Mouse (Mus musculus): ENCODE measurements around the gene Homer2. TPM values are rescaled to one million over a fixed set of nuclear protein-coding genes. Genes with fewer than 3 reads are reported as not detected.

The Homer2 gene
- total RNA-seq, 2 experiments from 2014 or later = 25.5 to 34.3 TPM

DNA sequence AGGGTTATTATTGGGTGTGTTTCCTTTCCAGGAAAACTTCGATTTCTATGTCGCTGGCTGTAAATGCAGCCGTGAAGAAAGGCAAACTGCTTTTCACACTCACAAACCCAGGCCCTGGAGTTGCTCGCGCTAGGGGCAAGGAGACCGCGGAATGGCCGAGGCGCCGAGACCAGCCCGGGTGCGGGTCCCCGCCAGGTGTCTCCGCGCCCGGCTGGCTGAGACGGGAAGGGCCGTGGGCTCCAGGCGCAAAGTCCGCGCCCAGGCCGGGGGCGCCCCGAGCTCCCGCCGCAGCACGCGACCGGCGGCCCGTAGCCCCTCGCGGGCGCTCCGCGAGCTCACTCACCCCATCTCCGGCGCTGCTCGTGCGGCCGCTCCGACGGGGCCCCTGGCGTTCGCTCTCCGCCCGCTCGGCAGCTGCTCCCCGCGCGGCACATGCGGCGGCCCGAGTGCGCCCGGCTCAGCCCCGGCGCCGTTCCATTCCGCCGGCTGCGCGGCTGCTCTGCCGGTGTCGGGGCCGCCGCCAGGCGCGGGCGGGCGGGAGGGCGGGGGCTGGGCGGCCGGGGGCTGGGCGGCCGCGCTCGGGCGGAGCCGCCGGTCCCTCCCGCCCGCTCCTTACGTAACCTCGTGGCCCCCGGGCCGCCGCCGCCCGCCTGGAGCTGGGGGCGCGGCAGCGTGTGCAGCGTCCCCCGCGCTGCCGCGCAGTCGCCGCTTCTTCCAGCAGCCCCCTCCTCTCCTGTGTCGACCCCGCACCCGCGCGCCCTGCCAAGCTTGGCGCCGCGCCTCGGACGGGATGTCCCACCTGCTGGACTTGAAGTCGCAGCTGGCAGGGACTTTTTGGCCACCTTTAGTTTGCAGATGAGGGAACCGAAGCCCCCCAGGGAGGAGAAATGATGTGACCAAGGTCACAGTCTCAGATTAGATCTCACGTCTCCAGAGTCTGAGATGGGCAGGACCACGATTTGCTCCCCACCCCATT is 623 bp downstream of the Homer2 start:
- DNase-seq = peak; percentile 49
- intact Hi-C loops (cut with DNase I; ENCODE audit: low total_unique reads) = no loop called here

GRCm38 (mm10) chr7:81706027-81706415 is 1.3 kb downstream of the Homer2 start:
- intact Hi-C loops (cut with DNase I; ENCODE audit: low total_unique reads) = no loop called here
- no peak for DNase-seq

DNA sequence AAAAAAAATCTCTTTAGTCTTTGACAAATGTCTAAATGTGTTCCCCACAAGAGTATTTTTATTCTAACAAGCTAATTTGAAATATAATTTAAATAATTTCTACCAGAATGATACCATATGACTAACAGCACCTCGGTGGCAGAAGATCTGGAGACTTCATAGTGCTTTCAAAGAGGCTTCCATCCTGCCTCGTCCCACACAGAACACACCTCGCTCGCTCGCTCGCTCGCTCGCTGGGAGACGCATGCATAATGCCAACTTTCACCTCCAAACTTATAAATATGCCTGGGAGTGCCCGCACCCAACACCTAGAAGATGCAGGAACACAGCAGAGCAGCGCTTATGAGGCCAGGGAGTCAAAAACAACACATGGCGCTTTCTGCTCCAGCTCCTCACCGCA is 9.0 kb downstream of the Homer2 start:
- intact Hi-C loops (cut with DNase I; ENCODE audit: low total_unique reads) = loop anchor here (10.0 kb wide), 1 partner anchor 74 kb away; no protein-coding TSS in a partner anchor

GRCm38 (mm10) chr7:81697954-81698353 is 9.4 kb downstream of the Homer2 start:
- DNase-seq = no peak
- intact Hi-C loops (cut with DNase I; ENCODE audit: low total_unique reads) = loop anchor here (10.0 kb wide), 1 partner anchor 73 kb away; no protein-coding TSS in a partner anchor

More for the DNA sequence above, 9.0 kb downstream of the Homer2 start:
- no peak for DNase-seq

GRCm38 (mm10) chr7:81695763-81696533 is 11.4 kb downstream of the Homer2 start:
- intact Hi-C loops (cut with DNase I; ENCODE audit: low total_unique reads) = loop anchor here (10.0 kb wide), 1 partner anchor 71 kb away; no protein-coding TSS in a partner anchor
- DNase-seq = no peak

- intact Hi-C loops (cut with DNase I; ENCODE audit: low total_unique reads) = loop anchor here (10.0 kb wide), 1 partner anchor 66 kb away; no protein-coding TSS in a partner anchor
- no peak for DNase-seq
These were observed 16.3 kb downstream of the Homer2 start for GRCm38 (mm10) chr7:81691067-81691466.

DNA sequence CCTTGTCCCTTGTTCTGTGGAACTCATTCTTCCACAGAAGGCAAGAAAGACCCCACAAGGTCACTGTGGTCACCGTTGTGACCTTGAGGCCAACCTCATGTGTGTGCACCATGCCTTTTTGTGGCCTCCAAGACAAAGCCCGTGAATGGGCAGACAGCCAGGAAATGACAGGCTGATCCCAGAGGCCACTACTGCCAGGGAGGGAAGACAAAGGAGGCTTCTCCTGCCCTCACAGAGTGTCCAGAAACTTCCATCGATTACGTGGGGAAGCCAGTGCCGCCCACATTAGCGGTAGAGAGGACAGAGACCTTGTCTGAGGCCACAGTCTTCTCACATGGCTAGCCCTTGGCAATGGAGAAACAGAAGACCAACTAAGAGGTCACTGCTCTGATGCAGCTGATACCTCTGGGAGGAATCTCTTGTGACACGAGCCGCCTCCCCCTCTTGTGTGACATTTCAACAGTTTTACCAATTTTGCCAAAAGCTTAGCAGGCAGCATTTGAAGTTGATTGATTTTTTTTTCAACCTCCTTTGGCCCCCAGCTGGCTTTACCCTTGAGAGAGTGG is 18.1 kb downstream of the Homer2 start:
- DNase-seq = no peak
- intact Hi-C loops (cut with DNase I; ENCODE audit: low total_unique reads) = no loop called here

DNA sequence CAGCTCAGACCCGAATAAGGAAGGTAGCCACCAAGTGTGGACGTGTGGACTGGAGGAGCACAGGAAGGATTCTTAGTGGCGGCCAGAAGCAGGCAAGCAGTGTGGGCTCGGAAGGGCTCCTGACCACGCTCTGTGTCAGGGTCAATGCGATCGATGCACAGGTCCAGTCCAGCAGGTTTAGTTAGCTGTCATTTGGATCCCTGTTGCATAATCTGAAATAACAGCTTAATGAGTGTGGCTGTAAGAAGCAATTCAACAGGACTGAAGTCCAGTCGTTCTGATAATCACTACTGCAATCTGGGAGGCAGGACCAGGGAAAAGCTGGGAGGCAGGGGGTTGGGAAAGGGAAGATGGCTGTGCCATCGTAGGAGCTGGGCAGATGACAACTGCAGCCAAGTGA is 18.9 kb downstream of the Homer2 start:
- no peak for DNase-seq
- intact Hi-C loops (cut with DNase I; ENCODE audit: low total_unique reads) = no loop called here

GRCm38 (mm10) chr7:81687684-81688316 is 19.5 kb downstream of the Homer2 start:
- intact Hi-C loops (cut with DNase I; ENCODE audit: low total_unique reads) = no loop called here
- no peak for DNase-seq

- intact Hi-C loops (cut with DNase I; ENCODE audit: low total_unique reads) = no loop called here
- DNase-seq = peak; percentile 36
These were observed 22.0 kb downstream of the Homer2 start for GRCm38 (mm10) chr7:81685375-81685774.

DNA sequence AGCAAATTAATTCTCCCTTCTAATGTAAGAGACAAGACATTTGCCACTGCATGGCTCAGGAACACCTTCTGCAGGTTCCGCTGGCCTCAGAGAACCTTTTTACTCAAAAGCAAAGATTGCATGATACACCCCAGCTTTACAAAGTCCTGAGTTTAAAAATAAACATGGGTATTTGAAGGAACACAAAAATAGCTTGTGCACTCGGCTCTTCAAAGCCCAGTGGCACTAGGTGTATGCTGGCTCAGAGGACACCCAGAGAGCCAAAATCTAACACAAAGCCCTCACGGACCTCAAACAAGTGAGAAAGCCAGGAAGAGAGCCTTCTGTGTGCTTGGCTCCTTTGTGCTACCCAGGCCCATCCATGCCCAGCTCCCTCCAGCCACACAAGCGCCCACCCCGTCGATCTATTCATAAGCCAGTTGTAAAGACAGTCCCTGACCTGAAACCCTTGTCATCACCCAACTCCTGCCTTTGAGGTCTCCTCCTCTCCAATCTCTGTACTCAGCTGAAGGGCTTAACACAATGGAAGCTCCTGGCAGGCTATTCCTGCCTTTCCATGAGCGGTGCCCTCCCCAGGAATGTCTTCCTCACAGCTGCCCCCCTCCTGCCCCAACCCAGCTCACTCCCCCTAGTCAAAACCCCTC is 23.4 kb downstream of the Homer2 start:
- DNase-seq = no peak
- intact Hi-C loops (cut with DNase I; ENCODE audit: low total_unique reads) = no loop called here

GRCm38 (mm10) chr7:81681386-81681785 is 25.9 kb downstream of the Homer2 start:
- DNase-seq = no peak
- intact Hi-C loops (cut with DNase I; ENCODE audit: low total_unique reads) = no loop called here

DNA sequence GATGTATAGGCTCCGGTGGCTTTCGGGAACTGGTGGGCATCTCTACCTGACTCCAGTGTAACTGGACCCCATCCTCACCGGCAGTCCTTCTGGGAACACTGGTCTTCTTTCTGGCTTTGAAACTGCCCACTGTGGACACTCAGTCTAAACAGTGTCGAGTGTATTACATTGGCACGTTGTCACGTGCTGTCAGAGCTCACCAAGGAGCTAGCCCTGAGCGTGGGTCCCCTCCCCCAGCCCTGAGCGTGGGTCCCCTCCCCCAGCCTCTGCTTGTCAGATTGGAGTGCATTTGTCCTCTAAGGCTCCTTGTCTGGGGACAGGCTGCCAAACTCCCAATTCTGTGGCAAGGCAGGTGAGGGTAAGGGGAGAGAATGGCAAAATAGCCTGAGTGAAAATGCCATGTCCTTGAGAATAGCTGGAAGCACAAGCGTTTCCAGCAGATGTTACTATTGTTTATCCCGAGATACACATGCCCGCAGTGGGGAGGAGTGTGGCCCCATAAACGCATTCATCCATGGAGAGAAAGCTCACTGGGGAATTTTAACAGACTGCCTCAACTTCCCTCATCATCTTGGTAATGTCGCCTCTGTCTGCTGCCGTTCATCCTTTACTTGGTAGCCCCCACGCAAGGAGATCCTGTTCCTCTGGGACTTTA is 33.8 kb downstream of the Homer2 start:
- intact Hi-C loops (cut with DNase I; ENCODE audit: low total_unique reads) = no loop called here
- DNase-seq = no peak

DNA sequence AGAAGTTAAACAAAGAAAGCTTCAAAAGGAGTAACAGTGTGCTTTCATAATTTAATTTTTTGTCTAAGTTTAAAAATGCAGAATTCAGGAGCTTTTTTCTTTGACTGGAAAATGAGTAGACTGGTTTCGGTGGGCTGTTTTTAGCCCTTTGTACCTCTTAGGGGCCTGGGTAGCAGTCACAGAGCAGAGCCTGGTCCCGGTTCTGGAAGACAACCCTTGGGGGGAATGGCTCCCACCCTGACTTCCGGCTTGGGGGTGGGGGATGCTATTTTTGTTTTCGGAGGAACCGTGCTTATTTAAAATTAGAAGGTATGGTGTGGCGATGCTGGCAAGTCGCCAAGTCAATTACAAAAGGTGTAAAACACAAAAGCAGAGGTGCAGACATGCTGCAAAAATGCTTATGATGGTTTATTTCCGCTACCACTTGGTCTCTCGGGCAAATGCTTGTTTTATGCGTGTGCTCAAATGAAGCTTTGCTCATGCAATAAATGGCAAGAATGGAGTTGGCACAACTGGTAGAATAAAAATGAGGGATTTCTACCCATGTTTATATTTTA is 34.5 kb downstream of the Homer2 start:
- intact Hi-C loops (cut with DNase I; ENCODE audit: low total_unique reads) = no loop called here
- no peak for DNase-seq

GRCm38 (mm10) chr7:81667156-81667555 is 40.2 kb downstream of the Homer2 start:
- DNase-seq = no peak
- intact Hi-C loops (cut with DNase I; ENCODE audit: low total_unique reads) = no loop called here

DNA sequence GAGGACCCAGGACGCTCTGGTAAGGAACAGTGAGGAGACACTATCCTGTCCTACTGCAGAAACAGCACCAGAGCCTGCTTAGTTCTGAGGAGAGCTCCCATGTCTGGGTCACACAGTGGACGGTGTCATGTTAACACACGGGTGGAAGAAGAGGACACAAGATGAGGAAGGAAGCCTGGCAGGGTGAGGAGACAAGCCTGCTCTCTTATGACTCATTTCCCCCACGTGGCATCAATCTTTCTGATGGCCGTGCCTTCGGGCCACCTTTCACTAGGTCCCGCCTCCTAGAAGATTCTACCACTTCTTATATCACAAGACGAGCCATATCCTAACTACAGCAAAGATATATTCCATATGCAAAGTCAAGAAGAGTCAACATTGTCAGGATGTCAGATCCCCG is 40.7 kb downstream of the Homer2 start:
- DNase-seq = no peak
- intact Hi-C loops (cut with DNase I; ENCODE audit: low total_unique reads) = no loop called here

DNA sequence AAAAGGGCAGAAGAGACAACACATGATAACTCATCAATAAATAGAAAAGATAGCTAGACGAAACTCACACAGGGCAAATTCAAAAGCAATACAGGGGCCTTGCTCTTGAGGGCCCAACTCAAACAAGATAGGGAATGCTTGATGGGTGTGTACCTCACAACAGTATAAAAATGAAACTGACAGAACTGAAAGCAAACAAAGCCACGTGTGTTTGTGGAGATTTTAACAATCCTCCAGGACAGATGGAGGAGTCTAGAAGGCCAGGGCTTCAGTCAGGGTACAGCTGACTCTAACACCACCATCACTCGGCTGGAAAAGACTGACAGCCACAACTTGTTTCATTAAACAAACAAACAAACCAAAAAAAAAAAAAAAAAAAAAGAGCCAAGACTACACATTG is 44.3 kb downstream of the Homer2 start:
- no peak for DNase-seq
- intact Hi-C loops (cut with DNase I; ENCODE audit: low total_unique reads) = no loop called here

Measured in gastrocnemius, postnatal 14 days (tissue).